Mouse (Mus musculus): ENCODE data around the gene Rhoh. TPM values are rescaled to one million over a fixed set of nuclear protein-coding genes. Genes with fewer than 3 reads are reported as not detected.

Gene Rhoh
- total and polyA plus RNA-seq, 2 experiments from 2014 or later = 0.54 to 1.00 TPM

GRCm38 (mm10) chr5:65850765-65851164 is 10.2 kb upstream of the Rhoh start:
- TF ChIP-seq CTCF (IDR thresholded peaks at IDR 0.05; ENCODE audit: low read depth) = no peak
- H3K4me1 ChIP-seq (ENCODE audit: insufficient read depth) = no peaks in the 10 kb centered on the region
- H3K36me3 ChIP-seq (ENCODE audit: insufficient read depth) = no peaks in the 10 kb centered on the region
- no peak overlapping the region for H3K4me3 ChIP-seq (ENCODE audit: low read depth, low read length)
- no peaks in the 10 kb centered on the region for H3K27me3 ChIP-seq (ENCODE audit: insufficient read depth, low read length)
- H3K9me3 ChIP-seq (ENCODE audit: low read length) = no peaks in the 10 kb centered on the region
- H3K9ac ChIP-seq = no peak overlapping the region
- ATAC-seq = peak; percentile 43; the same call in 1 of the 2 replicates
- no peak overlapping the region for H3K27ac ChIP-seq (ENCODE audit: low read depth, low read length)
- WGBS = 59% methylated on average over 11 of the region's 11 CpGs
- no peak for DNase-seq
- no peak overlapping the region for H3K4me2 ChIP-seq (ENCODE audit: low read depth)

- Histone ChIP-seq H3K4me1 (ENCODE audit: insufficient read depth) (no peaks in the 10 kb centered on the region), H3K4me3 (ENCODE audit: low read depth, low read length) (no peak overlapping the region), H3K36me3 (ENCODE audit: insufficient read depth) (no peaks in the 10 kb centered on the region), H3K9ac (no peak overlapping the region), H3K27ac (ENCODE audit: low read depth, low read length) (no peak overlapping the region), H3K27me3 (ENCODE audit: insufficient read depth, low read length) (no peaks in the 10 kb centered on the region), H3K4me2 (ENCODE audit: low read depth) (no peak overlapping the region), H3K9me3 (ENCODE audit: low read length) (no peaks in the 10 kb centered on the region)
- no peak for TF ChIP-seq CTCF (IDR thresholded peaks at IDR 0.05; ENCODE audit: low read depth)
- ATAC-seq = no peak
- no peak for DNase-seq
- 45% methylated on average over 8 of the region's 8 CpGs for WGBS
Measured at GRCm38 (mm10) chr5:65854786-65855191, 6.2 kb upstream of the Rhoh start.

- no peak for DNase-seq
- Histone ChIP-seq H3K27ac (ENCODE audit: low read depth, low read length) (no peak overlapping the region), H3K4me3 (ENCODE audit: low read depth, low read length) (no peak overlapping the region), H3K4me1 (ENCODE audit: insufficient read depth) (no peaks in the 10 kb centered on the region), H3K9me3 (ENCODE audit: low read length) (no peaks in the 10 kb centered on the region), H3K27me3 (ENCODE audit: insufficient read depth, low read length) (no peaks in the 10 kb centered on the region), H3K9ac (no peak overlapping the region), H3K4me2 (ENCODE audit: low read depth) (no peak overlapping the region), H3K36me3 (ENCODE audit: insufficient read depth) (no peaks in the 10 kb centered on the region)
- no peak for TF ChIP-seq CTCF (IDR thresholded peaks at IDR 0.05; ENCODE audit: low read depth)
- 74% methylated on average over 3 of the region's 3 CpGs for WGBS
- ATAC-seq = no peak
Measured at GRCm38 (mm10) chr5:65855571-65855970, 5.4 kb upstream of the Rhoh start.

- no peak overlapping the region for H3K4me3 ChIP-seq (ENCODE audit: low read depth, low read length)
- DNase-seq (no peak), ATAC-seq (no peak)
- no peaks in the 10 kb centered on the region for H3K4me1 ChIP-seq (ENCODE audit: insufficient read depth)
- H3K36me3 ChIP-seq (ENCODE audit: insufficient read depth) = no peaks in the 10 kb centered on the region
- no peaks in the 10 kb centered on the region for H3K27me3 ChIP-seq (ENCODE audit: insufficient read depth, low read length)
- no peak overlapping the region for H3K9ac ChIP-seq
- 80% methylated on average over 16 of the region's 17 CpGs for WGBS
- no peak for TF ChIP-seq CTCF (IDR thresholded peaks at IDR 0.05; ENCODE audit: low read depth)
- no peak overlapping the region for H3K27ac ChIP-seq (ENCODE audit: low read depth, low read length)
- H3K9me3 ChIP-seq (ENCODE audit: low read length) = no peaks in the 10 kb centered on the region
- no peak overlapping the region for H3K4me2 ChIP-seq (ENCODE audit: low read depth)
Measured at GRCm38 (mm10) chr5:65856591-65857411, 4.2 kb upstream of the Rhoh start.

- Histone ChIP-seq H3K4me3 (ENCODE audit: low read depth, low read length) (no peak overlapping the region), H3K9me3 (ENCODE audit: low read length) (no peaks in the 10 kb centered on the region), H3K4me2 (ENCODE audit: low read depth) (no peak overlapping the region), H3K27ac (ENCODE audit: low read depth, low read length) (no peak overlapping the region), H3K9ac (no peak overlapping the region), H3K4me1 (ENCODE audit: insufficient read depth) (no peaks in the 10 kb centered on the region), H3K36me3 (ENCODE audit: insufficient read depth) (no peaks in the 10 kb centered on the region), H3K27me3 (ENCODE audit: insufficient read depth, low read length) (no peaks in the 10 kb centered on the region)
- ATAC-seq (no peak), DNase-seq (no peak)
- no peak for TF ChIP-seq CTCF (IDR thresholded peaks at IDR 0.05; ENCODE audit: low read depth)
- WGBS = 91% methylated on average over 12 of the region's 12 CpGs
Measured at GRCm38 (mm10) chr5:65857935-65858334, 3.1 kb upstream of the Rhoh start.

GRCm38 (mm10) chr5:65858355-65858754 is 2.7 kb upstream of the Rhoh start:
- Histone ChIP-seq H3K9ac (no peak overlapping the region), H3K27me3 (ENCODE audit: insufficient read depth, low read length) (no peaks in the 10 kb centered on the region), H3K36me3 (ENCODE audit: insufficient read depth) (no peaks in the 10 kb centered on the region), H3K27ac (ENCODE audit: low read depth, low read length) (no peak overlapping the region), H3K4me3 (ENCODE audit: low read depth, low read length) (no peak overlapping the region), H3K4me2 (ENCODE audit: low read depth) (no peak overlapping the region), H3K9me3 (ENCODE audit: low read length) (no peaks in the 10 kb centered on the region), H3K4me1 (ENCODE audit: insufficient read depth) (no peaks in the 10 kb centered on the region)
- DNase-seq = no peak
- 87% methylated on average over 4 of the region's 6 CpGs for WGBS
- no peak for ATAC-seq
- TF ChIP-seq CTCF (IDR thresholded peaks at IDR 0.05; ENCODE audit: low read depth) = no peak

GRCm38 (mm10) chr5:65858898-65859297 is 2.1 kb upstream of the Rhoh start:
- DNase-seq (peak; percentile 9), ATAC-seq (peak; percentile 25)
- H3K27ac ChIP-seq (ENCODE audit: low read depth, low read length) = no peak overlapping the region
- no peak overlapping the region for H3K4me3 ChIP-seq (ENCODE audit: low read depth, low read length)
- 62% methylated on average over 12 of the region's 12 CpGs for WGBS
- TF ChIP-seq CTCF (IDR thresholded peaks at IDR 0.05; ENCODE audit: low read depth) = no peak
- no peak overlapping the region for H3K4me2 ChIP-seq (ENCODE audit: low read depth)
- no peaks in the 10 kb centered on the region for H3K36me3 ChIP-seq (ENCODE audit: insufficient read depth)
- H3K9me3 ChIP-seq (ENCODE audit: low read length) = no peaks in the 10 kb centered on the region
- no peaks in the 10 kb centered on the region for H3K4me1 ChIP-seq (ENCODE audit: insufficient read depth)
- H3K27me3 ChIP-seq (ENCODE audit: insufficient read depth, low read length) = no peaks in the 10 kb centered on the region
- no peak overlapping the region for H3K9ac ChIP-seq
